Mouse (Mus musculus): ENCODE measurements around the gene Zhx3. TPM values are rescaled to one million over a fixed set of nuclear protein-coding genes. Genes with fewer than 3 reads are reported as not detected.

The Zhx3 gene
- total RNA-seq, 2 experiments from 2014 or later = 37.5 to 43.6 TPM

DNA sequence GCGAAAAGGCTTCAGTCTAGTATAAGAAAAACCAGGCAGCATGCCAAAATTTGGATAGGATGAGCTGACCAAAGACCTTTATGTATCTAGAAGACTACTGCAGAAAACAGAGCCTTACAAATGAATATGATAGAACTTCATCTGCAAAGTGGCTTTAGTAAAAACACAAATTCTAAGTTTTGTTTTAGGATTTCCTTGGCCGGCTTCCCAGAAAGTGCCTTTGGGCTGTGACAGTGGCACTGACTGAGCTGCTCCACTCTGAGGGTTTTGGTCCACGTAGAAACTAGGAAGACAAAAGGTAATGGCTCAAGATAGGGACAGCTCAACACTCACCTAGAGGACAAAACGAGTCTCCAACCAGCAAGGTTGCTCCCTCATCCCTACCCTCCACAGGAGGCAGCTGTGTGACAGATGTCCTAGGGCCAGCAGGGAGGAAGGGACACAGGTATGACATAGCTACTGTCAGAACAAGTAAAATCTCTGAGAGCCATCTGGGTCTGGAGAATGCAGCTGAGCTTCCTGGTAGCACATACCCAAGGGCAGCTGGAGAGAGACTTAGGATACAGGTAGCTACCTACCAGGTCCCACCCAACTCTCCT, 104.6 kb downstream of the Zhx3 start:
- DNase-seq (ENCODE audit: low spot score) = no peak
- intact Hi-C loops (cut with DNase I) = loop anchor here (5.0 kb wide), 1 partner anchor 34 kb away; no protein-coding TSS in a partner anchor

- intact Hi-C loops (cut with DNase I) = loop anchor here (5.0 kb wide), 1 partner anchor 35 kb away; no protein-coding TSS in a partner anchor
- no peak for DNase-seq (ENCODE audit: low spot score)
Measured at GRCm38 (mm10) chr2:160767201-160767600, 105.6 kb downstream of the Zhx3 start.

DNA sequence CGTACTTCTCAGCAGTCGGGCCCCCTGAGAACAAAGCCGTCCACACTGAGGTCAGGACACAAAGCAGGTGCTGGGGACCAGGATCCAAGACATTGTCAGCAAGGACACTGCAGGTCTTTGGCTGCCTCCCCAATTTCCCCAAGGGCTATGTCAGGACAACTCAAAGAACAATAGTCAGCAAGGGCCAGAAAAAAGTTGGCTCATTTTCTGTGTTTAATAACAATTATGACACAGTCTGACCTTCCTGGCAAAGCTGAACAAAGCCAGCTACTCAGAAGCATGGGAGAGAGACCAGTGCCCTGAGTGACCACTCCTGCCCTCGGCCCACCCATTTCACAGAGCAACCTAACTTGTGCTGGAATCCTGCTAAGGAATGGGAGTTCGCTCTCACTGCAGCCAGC, 106.4 kb downstream of the Zhx3 start:
- DNase-seq (ENCODE audit: low spot score) = peak; percentile 80
- intact Hi-C loops (cut with DNase I) = loop anchor here (5.0 kb wide), 1 partner anchor 36 kb away; no protein-coding TSS in a partner anchor

- no peak for DNase-seq (ENCODE audit: low spot score)
- intact Hi-C loops (cut with DNase I) = loop anchor here (5.0 kb wide), 1 partner anchor 37 kb away; no protein-coding TSS in a partner anchor
Measured at GRCm38 (mm10) chr2:160765096-160765495, 107.7 kb downstream of the Zhx3 start.

- intact Hi-C loops (cut with DNase I) = loop anchor here (1.0 kb wide), 1 partner anchor 120 kb away; no protein-coding TSS in a partner anchor
- no peak for DNase-seq (ENCODE audit: low spot score)
Measured at GRCm38 (mm10) chr2:160764386-160764785, 108.4 kb downstream of the Zhx3 start.

DNA sequence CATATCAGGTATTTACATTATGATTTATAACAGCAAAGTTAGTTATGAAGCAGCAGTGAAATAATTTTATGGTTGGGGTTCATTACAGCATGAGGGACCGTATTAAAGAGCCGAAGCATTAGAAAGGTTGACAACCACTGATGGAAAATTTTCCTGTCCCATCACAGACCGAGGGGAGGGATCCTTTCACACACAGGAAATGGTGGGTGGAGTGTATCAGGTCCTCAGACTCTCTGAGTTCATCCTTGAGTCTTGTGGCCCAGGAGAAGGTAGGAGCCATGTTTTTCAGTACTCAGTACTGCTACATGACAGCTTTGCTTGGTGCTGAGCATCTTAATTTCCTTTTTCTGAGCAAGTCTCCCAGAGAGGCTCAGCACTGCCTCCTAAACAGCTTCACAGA, 109.0 kb downstream of the Zhx3 start:
- intact Hi-C loops (cut with DNase I) = loop anchor here (1.0 kb wide), 1 partner anchor 120 kb away; no protein-coding TSS in a partner anchor
- DNase-seq (ENCODE audit: low spot score) = no peak

DNA sequence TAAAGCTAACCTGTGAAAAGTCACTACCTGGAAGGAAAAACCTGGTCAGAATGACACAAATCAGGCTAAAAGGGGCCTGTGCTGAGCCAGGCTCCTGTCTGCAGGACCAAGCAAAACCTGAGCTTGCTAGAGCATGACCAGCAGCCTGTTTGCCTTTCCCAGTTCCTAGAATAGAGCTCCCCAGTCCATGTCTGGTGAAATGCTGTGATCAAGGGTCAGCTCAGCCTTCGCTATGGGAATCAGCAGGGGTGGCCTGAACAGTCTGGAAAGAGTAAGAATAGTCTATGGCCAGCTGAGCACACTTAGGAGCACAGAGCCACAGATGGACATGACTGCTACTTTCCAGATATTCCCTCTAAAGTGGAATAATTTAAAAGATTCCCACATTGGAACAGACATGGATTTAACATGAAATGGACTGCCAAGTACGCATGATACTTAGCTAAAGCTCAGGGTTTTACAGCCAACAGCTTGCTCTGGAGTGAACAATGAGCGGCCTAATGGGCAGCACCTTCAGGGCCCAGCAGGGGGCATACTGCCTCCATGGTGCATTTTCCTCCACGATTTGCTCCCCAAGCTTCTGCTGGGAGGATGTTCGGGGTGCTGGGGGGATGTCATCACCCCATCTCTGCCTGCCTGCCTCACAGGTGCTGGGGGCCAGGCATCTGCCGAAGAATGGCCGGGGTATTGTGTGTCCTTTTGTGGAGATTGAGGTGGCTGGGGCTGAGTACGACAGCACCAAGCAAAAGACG, 112.2 kb downstream of the Zhx3 start:
- intact Hi-C loops (cut with DNase I) = loop anchor here (1.0 kb wide), 1 partner anchor 127 kb away; no protein-coding TSS in a partner anchor

GRCm38 (mm10) chr2:160756583-160757203, 116.1 kb downstream of the Zhx3 start:
- intact Hi-C loops (cut with DNase I) = no loop called here
- no peak for DNase-seq (ENCODE audit: low spot score)

More for the DNA sequence above, 112.2 kb downstream of the Zhx3 start:
- no peak for DNase-seq (ENCODE audit: low spot score)

DNA sequence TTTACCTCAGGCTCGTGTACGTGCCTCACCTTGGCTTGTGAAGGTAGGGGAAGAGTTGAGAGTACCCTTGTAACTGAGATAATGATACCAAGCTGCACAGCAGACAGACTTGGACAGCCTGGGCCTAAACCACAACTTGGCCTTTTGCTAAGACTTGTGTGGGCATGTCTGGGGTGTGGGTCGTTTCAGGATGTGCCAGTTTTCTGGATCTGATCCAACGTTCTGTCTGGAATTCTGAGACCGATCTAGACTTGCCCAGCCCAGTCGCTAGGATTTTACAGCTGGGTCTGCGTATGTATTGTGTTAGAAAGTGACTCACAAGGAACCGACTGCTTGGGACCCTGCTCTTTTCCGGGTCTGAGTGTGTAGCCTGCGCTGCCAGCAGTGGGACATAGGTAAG, 125.7 kb downstream of the Zhx3 start:
- DNase-seq (ENCODE audit: low spot score) = no peak
- intact Hi-C loops (cut with DNase I) = no loop called here

DNA sequence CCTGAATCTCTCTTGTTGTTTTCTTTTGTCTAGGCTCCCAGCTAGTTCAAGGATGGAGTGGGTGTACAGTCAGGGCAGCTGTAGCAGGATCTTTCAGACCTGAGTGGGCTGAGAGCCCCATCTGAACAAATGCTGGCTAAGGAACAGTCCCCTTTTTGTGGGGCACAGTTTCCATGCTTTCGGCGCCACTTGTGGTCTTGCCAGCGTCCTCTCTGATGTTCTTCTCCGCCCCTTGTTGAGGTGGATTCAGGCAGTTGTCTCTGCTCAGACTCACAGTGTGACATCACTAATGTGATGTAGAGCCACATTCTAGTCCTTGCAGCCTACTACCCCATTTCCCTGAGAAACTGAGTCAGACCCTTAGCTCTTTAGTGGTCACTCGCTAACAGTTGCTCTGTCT, 126.2 kb downstream of the Zhx3 start:
- no peak for DNase-seq (ENCODE audit: low spot score)
- intact Hi-C loops (cut with DNase I) = no loop called here

DNA sequence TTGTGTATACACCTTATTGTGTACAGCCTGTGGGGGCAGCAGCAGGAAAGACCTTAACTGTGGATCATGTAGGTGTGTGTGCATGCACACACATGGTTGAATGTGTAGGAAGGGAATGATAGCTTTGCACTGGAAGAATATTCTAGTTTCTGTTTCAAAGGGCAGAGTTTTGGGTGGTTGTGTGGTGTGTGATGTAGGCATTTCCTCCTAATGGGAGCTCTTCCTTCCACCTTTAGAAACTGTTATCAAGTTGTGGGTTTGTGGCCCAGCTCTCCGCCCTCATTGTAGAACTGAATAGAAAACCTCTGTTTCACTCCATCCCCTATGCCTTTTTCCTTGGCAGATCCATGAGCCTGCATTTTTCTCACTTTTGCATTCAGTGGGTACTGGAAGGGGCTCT, 127.3 kb downstream of the Zhx3 start:
- intact Hi-C loops (cut with DNase I) = no loop called here
- DNase-seq (ENCODE audit: low spot score) = no peak

- intact Hi-C loops (cut with DNase I) = no loop called here
- no peak for DNase-seq (ENCODE audit: low spot score)
Measured at GRCm38 (mm10) chr2:160744823-160745210, 128.0 kb downstream of the Zhx3 start.

GRCm38 (mm10) chr2:160744040-160744822, 128.6 kb downstream of the Zhx3 start:
- peak; percentile 53 for DNase-seq (ENCODE audit: low spot score)
- intact Hi-C loops (cut with DNase I) = no loop called here

- no peak for DNase-seq (ENCODE audit: low spot score)
- intact Hi-C loops (cut with DNase I) = no loop called here
Measured at GRCm38 (mm10) chr2:160742161-160742609, 130.6 kb downstream of the Zhx3 start.

DNA sequence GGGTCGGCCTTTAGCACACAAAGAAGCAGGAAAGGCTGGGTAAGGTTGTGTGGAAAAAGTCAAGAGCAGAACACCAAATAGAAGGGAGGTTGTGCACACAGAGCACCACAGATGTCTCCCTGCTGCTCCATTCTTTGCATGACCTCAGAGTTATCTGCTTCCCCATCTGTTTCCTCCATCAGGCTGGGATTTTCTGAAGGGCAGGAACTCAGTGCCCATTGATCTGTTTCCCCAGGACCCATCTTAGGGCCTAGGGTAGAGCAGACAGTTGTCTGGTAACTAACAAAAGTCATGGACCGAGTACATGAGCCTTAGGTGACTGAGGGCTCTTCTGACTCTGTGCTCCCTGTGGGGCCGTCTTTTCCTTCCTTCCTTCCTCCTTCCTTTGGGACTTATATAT, 131.2 kb downstream of the Zhx3 start:
- DNase-seq (ENCODE audit: low spot score) = no peak
- intact Hi-C loops (cut with DNase I) = no loop called here

DNA sequence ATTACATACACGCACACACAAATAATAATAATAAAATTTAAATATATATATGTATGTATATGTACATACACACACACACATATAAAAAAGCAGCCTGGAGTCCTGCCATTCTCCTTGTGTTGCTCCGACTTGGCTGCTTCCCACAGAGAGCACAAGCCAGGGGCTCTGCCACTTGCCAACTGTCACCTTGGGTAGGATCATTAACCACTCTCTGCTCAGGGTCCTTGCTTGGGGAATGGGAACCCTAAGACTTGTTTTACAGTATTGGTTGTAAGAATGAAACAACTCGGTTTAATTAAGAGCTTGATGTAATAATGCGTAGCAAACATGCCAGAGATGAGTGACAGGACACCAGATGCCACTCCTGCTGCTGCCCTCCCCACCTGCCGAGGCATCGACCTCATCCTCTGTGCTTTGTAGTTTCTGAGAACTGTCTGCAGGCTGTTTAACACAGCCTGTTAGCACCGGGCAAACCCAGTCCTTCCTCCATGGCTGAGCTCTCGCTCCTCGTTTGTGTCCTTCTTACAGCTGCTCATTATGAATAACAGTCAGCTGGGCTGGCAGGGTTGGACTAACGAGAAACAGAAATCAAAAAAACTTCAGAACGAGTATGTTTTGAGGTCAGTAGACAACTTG, 132.2 kb downstream of the Zhx3 start:
- no peak for DNase-seq (ENCODE audit: low spot score)
- intact Hi-C loops (cut with DNase I) = no loop called here

DNA sequence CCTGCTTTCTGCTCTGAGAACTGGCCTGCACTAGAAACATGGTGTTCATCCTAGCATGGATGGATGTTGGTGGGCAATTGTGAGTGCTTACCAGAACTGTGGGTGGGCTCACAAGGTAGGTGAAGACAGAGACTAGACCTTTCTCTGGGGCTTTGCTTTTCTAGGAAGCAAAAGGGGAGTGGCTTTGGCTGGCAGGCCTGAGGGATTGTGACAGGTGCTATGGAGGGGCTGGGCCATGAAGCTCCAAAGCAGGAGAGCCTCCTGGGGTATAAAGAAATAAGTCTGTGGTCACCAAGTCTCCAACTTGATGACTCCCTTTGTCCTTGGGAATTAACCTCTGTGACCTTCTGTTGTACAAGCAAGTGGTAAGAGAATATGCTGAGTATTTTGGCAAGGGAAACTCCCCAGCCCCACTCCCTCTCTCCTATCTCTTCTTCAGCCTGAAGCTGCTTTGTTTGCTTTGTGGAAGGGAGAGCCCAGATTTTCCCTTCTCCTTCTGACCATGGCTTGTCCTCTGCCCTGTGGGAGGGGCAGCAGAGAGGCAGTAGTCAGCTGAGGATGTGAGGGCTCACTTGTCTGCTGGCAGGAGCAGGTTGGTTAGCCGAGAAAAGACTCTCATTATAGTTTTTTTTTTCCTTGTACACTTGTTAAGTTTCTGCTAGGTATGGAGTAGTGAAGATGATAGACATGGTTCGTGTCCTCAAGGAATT, 133.0 kb downstream of the Zhx3 start:
- intact Hi-C loops (cut with DNase I) = no loop called here
- DNase-seq (ENCODE audit: low spot score) = no peak

DNA sequence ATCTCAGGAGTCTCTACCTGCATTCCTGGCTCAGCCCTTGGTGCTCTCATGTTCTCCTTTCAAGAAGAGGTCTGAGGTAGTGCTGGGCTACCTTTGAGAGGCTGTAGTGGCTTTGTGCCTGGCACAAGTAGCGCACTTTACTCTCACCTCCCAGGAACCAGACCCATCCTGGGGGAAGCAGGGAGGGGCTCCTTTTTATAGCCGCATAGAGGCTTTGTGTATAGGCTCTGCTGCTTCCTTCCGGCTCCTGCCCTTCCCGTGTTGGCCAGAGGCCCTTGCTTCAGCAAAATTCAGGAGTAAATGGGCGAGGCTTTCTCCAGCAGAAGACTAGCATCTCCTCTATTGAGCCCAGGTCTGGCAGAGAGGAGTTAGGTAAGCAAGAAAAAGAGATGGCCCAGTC, 134.4 kb downstream of the Zhx3 start:
- intact Hi-C loops (cut with DNase I) = no loop called here
- no peak for DNase-seq (ENCODE audit: low spot score)

DNA sequence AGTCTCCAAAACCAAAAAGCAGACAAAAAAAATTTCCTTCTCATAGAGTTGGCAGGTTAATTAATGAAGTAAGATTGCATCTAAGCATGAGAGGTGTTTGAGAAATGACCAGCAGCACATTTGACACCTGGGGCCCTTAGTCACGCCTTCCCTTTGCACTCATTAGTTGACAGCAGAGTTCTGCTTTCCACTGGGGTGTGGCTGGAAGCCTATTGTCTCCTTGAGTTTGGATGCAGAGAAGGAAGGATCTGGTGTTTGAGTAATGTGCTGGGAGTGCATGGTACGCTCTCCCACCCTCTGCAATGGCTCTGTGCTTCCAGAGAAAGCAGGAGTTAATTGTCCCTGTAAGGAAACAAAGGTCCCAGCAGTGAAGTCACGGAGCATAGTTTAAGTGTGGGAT, 136.3 kb downstream of the Zhx3 start:
- intact Hi-C loops (cut with DNase I) = no loop called here
- DNase-seq (ENCODE audit: low spot score) = no peak
